Mouse (Mus musculus) G1E (cell line): ENCODE measurements around the gene Rab39. TPM values are rescaled to one million over a fixed set of nuclear protein-coding genes. Genes with fewer than 3 reads are reported as not detected.

ENCODE experiments used
- ATAC-seq: 2 replicates; pipeline ENCODE4 v1.8.0; 2016; ENCODE audit warnings: mild to moderate bottlenecking; ENCODE audit not compliant: insufficient number of reproducible peaks, poor library complexity, low FRiP score, severe bottlenecking; ENCODE audit errors: extremely low read depth
- DNase-seq: peaks from one replicate; pipeline ENCODE4 v3.0.0; 2012; ENCODE audit warnings: low spot score
- H3K27me3 ChIP-seq: 2 replicates; pipeline ENCODE4 v1.6.1; 2012; ENCODE audit warnings: mild to moderate bottlenecking, low read length, inconsistent platforms; ENCODE audit not compliant: insufficient read depth
- H3K36me3 ChIP-seq: replicated peaks from 2 replicates; pipeline ENCODE3; 2012; ENCODE audit warnings: mild to moderate bottlenecking, inconsistent platforms
- H3K4me1 ChIP-seq: 2 replicates; pipeline ENCODE4 v1.6.1; 2012; ENCODE audit warnings: low read depth, low read length, inconsistent platforms, mixed read lengths; ENCODE audit not compliant: insufficient read depth
- H3K4me3 ChIP-seq: 2 replicates; pipeline ENCODE4 v1.5.1; 2012; ENCODE audit warnings: low read depth, mild to moderate bottlenecking, inconsistent platforms, low read length, moderate library complexity, mixed read lengths
- H3K9me3 ChIP-seq: replicated peaks from 2 replicates; pipeline ENCODE4 v1.6.1; 2012; ENCODE audit warnings: inconsistent platforms
- CTCF ChIP-seq: IDR thresholded peaks from 2 replicates; pipeline ENCODE4 v1.5.1; 2012; ENCODE audit warnings: low read depth, low read length, inconsistent platforms, mixed read lengths
- GATA1 ChIP-seq: IDR thresholded peaks from 2 replicates; pipeline ENCODE4 v1.6.1; 2012; ENCODE audit warnings: borderline replicate concordance, low read length, inconsistent platforms, mixed read lengths
- GATA2 ChIP-seq: IDR thresholded peaks from 2 replicates; pipeline ENCODE4 v1.6.1; 2012; ENCODE audit warnings: low read depth, low read length, inconsistent platforms, borderline replicate concordance
- POLR2AphosphoS5 ChIP-seq: IDR thresholded peaks from 2 replicates; pipeline ENCODE4 v1.6.1; 2012; ENCODE audit warnings: low read depth, low read length, inconsistent platforms; ENCODE audit not compliant: insufficient replicate concordance
- TAL1 ChIP-seq: conservative IDR thresholded peaks from 2 replicates; pipeline ENCODE4 v1.6.1; 2012; ENCODE audit warnings: low read depth, low read length, inconsistent platforms, mixed read lengths
- polyA plus RNA-seq: library from polyadenylated mRNA; stranded (reverse); fragments of >175 nt; gene quantifications from 2 replicates; pipeline ENCODE4 v1.2.3, GENCODE M21; 2012
- total RNA-seq, 2 experiments: library from RNA; stranded (forward) in 1 of 2; stranded (reverse) in 1 of 2; fragments of 200-1000 nt in 1 of 2; fragments of >200 nt in 1 of 2; fragmentation: Nextera tagmentation in 1 of 2; gene quantifications; 2 replicates each; pipeline ENCODE4 v1.2.3; 2014 to 2017

The Rab39 gene
- total and polyA plus RNA-seq, 3 experiments, result 0.11 TPM; not detected in 2

- no peaks in the 10 kb centered on the region for H3K27me3 ChIP-seq
- no peaks in the 10 kb centered on the region for H3K4me1 ChIP-seq
- TF ChIP-seq CTCF, result no peak
- H3K4me3 ChIP-seq, result no peak overlapping the region
- ATAC-seq, result no peak
- no peaks in the 10 kb centered on the region for H3K9me3 ChIP-seq
- DNase-seq, result no peak
- peaks cover 6% of the 10 kb centered on the region for H3K36me3 ChIP-seq
Observed at GRCm38 (mm10) chr9:53676921-53677320, 29.1 kb downstream of the Rab39 start.

- Histone ChIP-seq H3K27me3 (no peaks in the 10 kb centered on the region), H3K36me3 (peaks cover 16% of the 10 kb centered on the region), H3K4me3 (no peak overlapping the region), H3K4me1 (0 out of 2 replicates have a peak, but pooled peaks cover 6% of the 10 kb centered on the region), H3K9me3 (no peaks in the 10 kb centered on the region)
- peak; percentile 45; the same call in 1 of the 2 replicates for ATAC-seq
- peak; percentile 30 for DNase-seq
- TF ChIP-seq TAL1 (no peak), POLR2AphosphoS5 (no peak), GATA1 (no peak), CTCF (peak; percentile 65), GATA2 (no peak)
Observed at GRCm38 (mm10) chr9:53673571-53673970, 32.5 kb downstream of the Rab39 start.

- H3K36me3 ChIP-seq, result peaks cover 18% of the 10 kb centered on the region
- TF ChIP-seq CTCF (no peak), GATA2 (no peak), TAL1 (no peak), POLR2AphosphoS5 (no peak), GATA1 (no peak)
- ATAC-seq (no peak), DNase-seq (peak; percentile 9)
- no peaks in the 10 kb centered on the region for H3K27me3 ChIP-seq
- H3K9me3 ChIP-seq, result no peaks in the 10 kb centered on the region
- H3K4me3 ChIP-seq, result no peak within 1 kb of the TSS
- H3K4me1 ChIP-seq, result peaks cover 26% of the 10 kb centered on the region
Observed at GRCm38 (mm10) chr9:53669680-53670219, 36.3 kb downstream of the Rab39 start, which contains the start of gene Cul5. Cul5 (minus strand) TSS chr9:53670014.

DNA sequence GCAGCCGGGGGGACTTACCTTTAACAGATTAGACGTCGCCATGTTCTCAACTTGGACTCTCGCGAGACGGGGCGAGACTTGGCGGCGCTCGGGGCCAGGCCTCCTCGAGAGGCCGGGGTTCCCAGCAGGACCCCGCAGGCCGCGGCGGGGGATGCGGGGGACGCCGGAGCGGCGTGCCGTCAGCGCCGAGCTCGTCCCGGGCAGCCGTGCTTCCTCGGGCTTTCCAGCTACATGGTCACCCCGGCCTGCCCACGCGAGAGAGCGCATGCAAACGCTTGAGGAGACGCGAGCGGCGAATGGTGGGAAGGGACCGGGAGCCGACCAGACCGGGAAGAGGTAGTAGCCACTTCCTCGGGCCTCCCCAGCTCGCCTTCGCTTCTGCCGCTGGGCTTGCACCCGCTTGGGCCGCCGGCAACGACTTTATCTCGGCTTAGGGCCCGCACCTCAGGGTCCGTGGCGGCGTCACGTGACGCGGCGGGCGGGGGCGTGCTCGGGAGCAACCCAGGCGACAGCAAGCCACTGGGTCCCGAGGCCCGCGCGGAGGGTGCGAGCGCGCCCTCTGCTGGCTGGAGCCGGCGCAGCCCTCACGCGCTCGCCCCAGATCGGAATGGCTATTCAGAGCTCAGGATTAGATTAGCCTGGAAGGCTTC lies 38.9 kb downstream of the Rab39 start:
- no peaks in the 10 kb centered on the region for H3K27me3 ChIP-seq
- H3K36me3 ChIP-seq, result peaks cover 25% of the 10 kb centered on the region
- DNase-seq (peak; percentile 95), ATAC-seq (peak; percentile 54; the same call in 1 of the 2 replicates)
- H3K4me3 ChIP-seq, result peak overlapping the region; percentile 96
- H3K9me3 ChIP-seq, result no peaks in the 10 kb centered on the region
- TF ChIP-seq CTCF, result peak; percentile 70; the same call in 1 of the 2 replicates
- no peak for TF ChIP-seq POLR2AphosphoS5
- no peak for TF ChIP-seq TAL1
- H3K4me1 ChIP-seq, result peaks cover 33% of the 10 kb centered on the region

DNA sequence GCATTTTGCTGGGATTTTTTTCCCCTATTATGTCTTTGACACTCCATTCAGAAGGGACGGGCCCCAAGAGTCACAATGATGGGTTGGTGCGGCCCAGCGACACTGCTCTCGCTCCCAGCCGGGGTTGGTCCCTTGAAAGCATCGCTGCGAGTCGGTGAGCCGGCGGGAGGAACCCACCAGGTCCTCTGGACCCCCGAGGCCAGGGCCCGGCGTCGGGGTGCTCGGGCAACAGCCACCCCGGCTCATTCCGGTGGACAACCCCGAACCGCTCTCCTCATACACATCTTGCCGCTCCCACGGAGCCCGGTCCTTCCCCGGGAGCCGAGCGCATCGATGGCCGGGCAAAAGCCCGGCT lies 39.4 kb downstream of the Rab39 start:
- H3K4me3 ChIP-seq, result peak overlapping the region; percentile 96
- ATAC-seq (no peak), DNase-seq (no peak)
- no peaks in the 10 kb centered on the region for H3K9me3 ChIP-seq
- no peaks in the 10 kb centered on the region for H3K27me3 ChIP-seq
- H3K4me1 ChIP-seq, result peaks cover 35% of the 10 kb centered on the region
- H3K36me3 ChIP-seq, result peaks cover 29% of the 10 kb centered on the region
- TF ChIP-seq GATA1 (no peak), POLR2AphosphoS5 (no peak), CTCF (no peak), TAL1 (no peak), GATA2 (no peak)

DNA sequence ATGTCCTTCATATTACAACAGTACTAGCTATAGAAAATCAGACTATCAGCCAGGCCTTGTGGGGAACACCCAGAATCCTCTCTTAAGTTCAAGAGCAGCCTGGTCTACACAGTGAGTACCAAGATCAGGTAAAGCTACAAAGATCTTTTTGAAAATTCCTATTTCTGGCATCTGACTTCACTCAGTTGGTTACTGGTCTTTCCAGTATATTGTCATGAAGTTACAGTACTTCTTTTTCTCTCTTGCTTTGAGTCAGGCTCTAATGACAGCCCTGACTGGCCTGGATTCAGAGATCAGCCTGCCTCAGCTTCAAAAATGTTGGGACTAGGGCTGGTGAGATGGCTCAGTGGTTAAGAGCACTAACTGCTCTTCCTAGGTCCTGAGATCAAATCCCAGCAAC lies 40.6 kb downstream of the Rab39 start:
- TF ChIP-seq CTCF, result no peak
- no peak for TF ChIP-seq TAL1
- no peak for TF ChIP-seq GATA2
- no peak for TF ChIP-seq POLR2AphosphoS5
- no peak for TF ChIP-seq GATA1
- Histone ChIP-seq H3K36me3 (peaks cover 29% of the 10 kb centered on the region), H3K4me3 (no peak overlapping the region), H3K27me3 (no peaks in the 10 kb centered on the region), H3K4me1 (peaks cover 35% of the 10 kb centered on the region), H3K9me3 (no peaks in the 10 kb centered on the region)
- no peak for ATAC-seq
- DNase-seq, result no peak
